Mouse (Mus musculus) embryonic facial prominence, embryonic 15.5 days (tissue): ENCODE measurements around the gene Wdr1. TPM values are rescaled to one million over a fixed set of nuclear protein-coding genes. Genes with fewer than 3 reads are reported as not detected.

Source experiments
- ATAC-seq: fragments of 200-750 bp; cut with Nextera tagmentation; 2 replicates; pipeline ENCODE4 v1.8.0; 2017; ENCODE audit warnings: low read depth, moderate TSS enrichment; ENCODE audit not compliant: insufficient number of reproducible peaks, low FRiP score, low TSS enrichment
- H3K27ac ChIP-seq: fragments of 300-500 bp; sonication (generic); replicated peaks from 2 replicates; pipeline ENCODE4 v1.5.1; 2015; ENCODE audit warnings: mild to moderate bottlenecking, inconsistent platforms
- H3K27me3 ChIP-seq: fragments of 300-500 bp; sonication (generic); 2 replicates; pipeline ENCODE4 v1.6.1; 2015; ENCODE audit warnings: inconsistent platforms
- H3K36me3 ChIP-seq: fragments of 300-500 bp; sonication (generic); 2 replicates; pipeline ENCODE4 v1.6.1; 2015; ENCODE audit warnings: mild to moderate bottlenecking, inconsistent platforms
- H3K4me1 ChIP-seq: fragments of 300-500 bp; sonication (generic); 2 replicates; pipeline ENCODE4 v1.6.1; 2015; ENCODE audit warnings: inconsistent platforms
- H3K4me2 ChIP-seq: fragments of 300-500 bp; sonication (generic); replicated peaks from 2 replicates; pipeline ENCODE4 v1.6.1; 2015; ENCODE audit warnings: mild to moderate bottlenecking, inconsistent platforms
- H3K4me3 ChIP-seq: fragments of 300-500 bp; sonication (generic); replicated peaks from 2 replicates; pipeline ENCODE4 v1.5.1; 2015; ENCODE audit warnings: mild to moderate bottlenecking, inconsistent platforms
- H3K9ac ChIP-seq: fragments of 300-500 bp; sonication (generic); 2 replicates; pipeline ENCODE4 v1.6.1; 2015; ENCODE audit warnings: inconsistent platforms
- H3K9me3 ChIP-seq: fragments of 300-500 bp; sonication (generic); replicated peaks from 2 replicates; pipeline ENCODE4 v1.6.1; 2016; ENCODE audit warnings: inconsistent platforms
- WGBS: fragments of 180-500 bp; shearing (Covaris S2); methylation state at CpG from one replicate; pipeline ENCODE4 v1.1.7; 2015; 5-methylcytosine and 5-hydroxymethylcytosine counted together
- polyA plus RNA-seq: library from polyadenylated mRNA; unstranded; fragments of >200 nt; fragmentation: Nextera tagmentation; extraction: Ambion mirVana; gene quantifications from 2 replicates; pipeline ENCODE4 v1.2.1, GENCODE M21; 2015

Wdr1 gene
- polyA plus RNA-seq, 1 experiment from 2014 or later, result 223 TPM

DNA sequence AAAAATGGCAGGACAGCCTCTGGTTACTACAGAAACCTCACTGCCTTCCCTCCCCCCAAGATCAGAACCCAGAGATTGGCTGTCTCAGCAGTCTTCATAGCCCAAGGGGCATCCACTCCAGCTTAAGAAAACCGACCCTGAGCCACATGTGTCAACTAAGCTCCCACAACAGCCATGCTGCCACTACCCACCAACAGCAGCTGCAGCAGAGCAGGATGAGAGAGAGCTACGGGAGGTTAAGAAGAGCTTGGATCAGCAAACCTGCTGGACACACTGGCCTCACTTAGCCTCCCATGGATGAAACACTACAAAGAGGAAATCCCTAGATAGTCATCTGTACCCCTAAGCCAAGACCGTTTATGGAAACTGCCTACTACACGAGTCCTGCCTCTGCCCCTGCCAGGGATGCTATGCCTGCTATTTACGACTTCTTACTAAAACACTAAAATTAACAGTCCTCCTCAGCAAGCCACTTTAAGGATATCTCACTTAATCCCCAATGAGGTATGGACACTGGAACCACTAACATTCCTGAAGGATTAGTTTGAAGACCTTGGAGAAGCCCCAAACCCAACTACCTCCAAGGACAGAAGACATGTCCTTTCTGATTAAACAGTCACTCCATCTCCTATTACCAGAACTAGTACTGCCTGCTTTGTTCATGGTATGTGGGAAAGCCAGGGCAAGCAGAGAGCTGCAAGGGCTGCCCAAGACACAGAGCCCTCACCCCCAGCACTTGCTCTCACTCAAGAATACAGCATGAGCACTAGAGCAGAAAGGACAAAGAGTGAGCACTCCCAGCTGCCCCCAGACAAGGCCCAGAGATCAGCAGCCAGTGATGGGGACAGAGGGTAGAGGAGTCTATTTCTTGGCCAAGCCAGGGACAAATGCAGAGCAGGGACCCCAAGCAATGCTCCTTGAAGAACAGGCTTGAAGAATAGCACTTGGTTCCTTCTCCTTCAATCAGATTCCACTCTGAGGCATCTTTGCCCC is 18.3 kb downstream of the Wdr1 start:
- Histone ChIP-seq H3K27me3 (no peaks in the 10 kb centered on the region), H3K4me1 (peaks cover 18% of the 10 kb centered on the region), H3K4me2 (no peak overlapping the region), H3K27ac (0 out of 2 replicates have a peak overlapping the region, but pooled peaks have one; percentile 28), H3K4me3 (no peak overlapping the region), H3K9ac (no peak overlapping the region), H3K36me3 (peaks cover 98% of the 10 kb centered on the region), H3K9me3 (no peaks in the 10 kb centered on the region)
- WGBS, result 52% methylated on average over 5 of the region's 5 CpGs
- 0 out of 2 replicates have a peak, but pooled peaks have one; percentile 6 for ATAC-seq

DNA sequence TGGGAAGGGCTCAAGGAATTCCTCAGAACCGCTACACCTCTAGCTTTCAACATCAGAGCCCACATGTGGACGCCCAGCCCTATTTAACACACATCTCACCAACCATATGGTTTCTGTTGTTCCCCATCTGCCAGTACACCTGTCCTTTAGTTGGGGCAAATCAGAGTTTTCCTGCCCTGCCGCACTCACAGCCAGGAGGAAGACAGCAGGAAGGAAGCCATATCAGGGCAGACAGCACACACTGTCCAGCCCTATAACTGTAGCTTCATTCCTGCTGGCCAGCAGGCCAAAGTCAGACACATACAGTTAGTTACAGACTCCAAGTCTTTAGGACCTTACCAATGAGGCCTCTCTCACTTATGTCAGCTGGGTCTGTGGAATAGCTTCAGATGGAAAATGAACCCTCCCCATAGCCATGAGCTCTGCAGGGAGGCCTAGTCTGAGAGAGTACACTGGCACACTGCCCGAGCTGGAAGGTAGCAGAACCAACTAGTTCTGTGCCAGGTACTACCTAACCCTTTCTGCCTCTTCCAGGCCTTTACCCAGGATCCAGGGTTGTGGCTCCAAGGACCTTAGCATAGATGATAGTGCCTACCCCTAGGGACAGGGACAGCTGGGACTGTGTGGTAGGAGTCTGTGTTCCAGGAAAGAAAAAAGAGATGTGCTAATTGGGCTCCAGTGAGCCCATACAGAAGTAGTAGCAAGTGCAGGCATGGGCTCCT is 19.4 kb downstream of the Wdr1 start:
- H3K27ac ChIP-seq, result no peak overlapping the region
- H3K9me3 ChIP-seq, result no peaks in the 10 kb centered on the region
- ATAC-seq, result no peak
- no peak overlapping the region for H3K9ac ChIP-seq
- H3K4me3 ChIP-seq, result no peak overlapping the region
- peaks cover 100% of the 10 kb centered on the region for H3K36me3 ChIP-seq
- WGBS, result 83% methylated on average over 4 of the region's 4 CpGs
- no peaks in the 10 kb centered on the region for H3K27me3 ChIP-seq
- H3K4me1 ChIP-seq, result peaks cover 8% of the 10 kb centered on the region; the same call in 1 of the 2 replicates
- no peak overlapping the region for H3K4me2 ChIP-seq

DNA sequence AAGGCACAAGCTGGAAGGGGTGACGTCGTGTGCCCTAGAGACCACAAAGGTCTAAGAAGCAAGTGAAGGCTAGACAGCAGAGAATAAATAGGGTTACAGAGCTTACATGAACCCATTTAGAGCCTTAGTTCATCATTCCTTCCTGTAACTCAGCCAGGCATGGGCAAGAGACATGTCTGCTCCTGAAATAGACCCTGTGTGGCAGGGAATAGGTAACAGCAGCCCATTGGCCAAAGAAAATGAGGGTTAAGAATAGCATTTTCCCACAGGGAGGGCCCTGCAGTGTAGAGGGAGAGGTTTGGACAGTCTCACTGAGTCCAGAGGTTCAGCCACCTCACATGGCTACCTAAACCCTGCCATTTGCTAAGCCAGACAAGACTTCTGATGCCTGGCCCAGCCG is 21.3 kb downstream of the Wdr1 start:
- Histone ChIP-seq H3K4me2 (no peak overlapping the region), H3K4me3 (no peak overlapping the region), H3K27ac (no peak overlapping the region), H3K36me3 (peaks cover 100% of the 10 kb centered on the region), H3K27me3 (no peaks in the 10 kb centered on the region), H3K9me3 (no peaks in the 10 kb centered on the region), H3K9ac (no peak overlapping the region), H3K4me1 (peaks cover 7% of the 10 kb centered on the region; the same call in 1 of the 2 replicates)
- whole genome bisulfite sequencing, result 88% methylated on average over 3 of the region's 3 CpGs
- no peak for ATAC-seq

DNA sequence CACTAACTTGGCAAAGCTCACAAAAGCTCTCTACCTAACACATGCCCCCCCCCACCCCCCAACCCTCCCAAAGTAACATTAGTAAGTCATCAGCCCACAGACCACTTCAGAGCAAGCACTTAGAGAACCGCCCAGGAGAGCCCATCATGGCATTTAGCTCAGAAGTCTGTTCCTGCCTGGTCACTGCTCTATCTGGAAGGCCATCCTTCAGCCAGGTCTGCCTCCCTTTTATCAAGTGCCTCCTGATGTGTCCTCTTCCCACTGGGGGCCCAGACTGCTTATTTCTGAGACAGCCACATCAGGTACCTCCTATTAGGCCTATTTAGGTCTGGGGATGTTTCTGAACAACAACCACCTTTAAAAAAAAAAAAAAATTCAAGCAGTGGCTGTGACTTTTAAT is 22.1 kb downstream of the Wdr1 start:
- 67% methylated on average over 1 of the region's 1 CpGs for WGBS
- H3K27ac ChIP-seq, result no peak overlapping the region
- H3K27me3 ChIP-seq, result no peaks in the 10 kb centered on the region
- H3K9me3 ChIP-seq, result no peaks in the 10 kb centered on the region
- H3K4me2 ChIP-seq, result no peak overlapping the region
- no peak for ATAC-seq
- H3K4me3 ChIP-seq, result no peak overlapping the region
- H3K36me3 ChIP-seq, result peaks cover 100% of the 10 kb centered on the region
- H3K4me1 ChIP-seq, result peaks cover 7% of the 10 kb centered on the region; the same call in 1 of the 2 replicates
- H3K9ac ChIP-seq, result no peak overlapping the region

DNA sequence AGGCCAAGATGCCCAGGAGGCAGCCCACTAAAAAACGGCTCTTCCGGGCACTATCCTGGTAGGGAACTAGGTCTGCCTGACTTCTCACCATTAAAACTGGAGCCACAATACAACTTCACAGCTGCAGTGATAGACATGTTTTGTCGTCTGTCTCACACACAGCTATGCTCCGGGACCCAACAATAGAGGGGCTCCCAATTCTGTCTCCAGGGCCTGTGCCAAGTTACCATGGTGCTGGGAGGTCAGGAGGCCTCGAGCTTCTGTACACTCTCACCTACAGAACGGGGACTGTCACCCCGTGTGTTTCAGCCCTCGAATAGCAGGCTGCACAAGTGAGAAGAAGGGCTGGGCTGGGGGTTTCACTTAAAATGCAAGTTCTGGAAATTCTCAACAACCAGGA is 24.5 kb downstream of the Wdr1 start:
- no peaks in the 10 kb centered on the region for H3K4me1 ChIP-seq
- no peaks in the 10 kb centered on the region for H3K9me3 ChIP-seq
- peaks cover 100% of the 10 kb centered on the region for H3K36me3 ChIP-seq
- WGBS, result 88% methylated on average over 8 of the region's 8 CpGs
- no peak overlapping the region for H3K4me3 ChIP-seq
- no peaks in the 10 kb centered on the region for H3K27me3 ChIP-seq
- no peak overlapping the region for H3K4me2 ChIP-seq
- no peak overlapping the region for H3K9ac ChIP-seq
- ATAC-seq, result no peak
- H3K27ac ChIP-seq, result no peak overlapping the region

DNA sequence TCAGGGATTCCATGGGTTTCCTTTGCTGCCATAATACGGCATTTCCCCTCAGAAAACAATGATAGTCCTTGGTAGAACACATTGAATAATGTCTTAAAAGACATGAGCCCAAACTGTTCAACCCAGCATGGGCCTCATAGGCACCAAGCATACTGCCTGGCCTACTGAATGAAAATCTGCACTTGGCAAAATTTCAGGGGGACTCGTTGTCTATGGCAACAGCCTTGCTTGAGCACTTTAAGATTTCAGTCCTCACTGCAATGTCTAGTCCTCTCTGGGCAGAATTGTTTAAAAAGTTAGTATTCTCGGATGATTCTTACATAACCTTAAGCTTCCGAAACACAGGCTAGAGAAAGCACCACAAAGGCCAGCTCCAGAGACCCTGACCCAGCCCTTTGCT is 25.2 kb downstream of the Wdr1 start:
- Histone ChIP-seq H3K27me3 (no peaks in the 10 kb centered on the region), H3K4me1 (no peaks in the 10 kb centered on the region), H3K27ac (no peak overlapping the region), H3K9me3 (no peaks in the 10 kb centered on the region), H3K4me3 (no peak overlapping the region), H3K4me2 (no peak overlapping the region), H3K36me3 (peaks cover 99% of the 10 kb centered on the region), H3K9ac (no peak overlapping the region)
- ATAC-seq, result no peak
- WGBS, result 88% methylated on average over 4 of the region's 4 CpGs

DNA sequence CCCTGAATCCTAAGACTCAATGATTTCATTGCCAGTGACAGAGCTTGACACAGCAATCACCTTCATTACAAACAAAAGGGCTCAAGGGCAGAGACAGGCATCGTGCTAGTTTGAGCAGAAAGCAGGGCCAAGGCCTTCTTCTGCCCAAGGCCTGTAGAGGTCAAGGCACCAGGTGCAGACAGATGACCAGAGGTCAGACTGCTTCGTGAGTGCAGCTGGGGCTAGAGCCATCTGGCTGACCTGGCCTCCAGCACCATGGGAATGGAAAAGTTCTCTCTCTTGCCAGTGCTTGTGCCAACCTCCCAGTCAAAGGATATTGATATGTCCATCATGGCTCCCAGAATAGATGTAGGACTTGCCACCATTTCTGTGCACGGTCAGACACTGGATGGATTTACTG is 26.2 kb downstream of the Wdr1 start:
- H3K27ac ChIP-seq, result no peak overlapping the region
- no peak overlapping the region for H3K9ac ChIP-seq
- no peaks in the 10 kb centered on the region for H3K4me1 ChIP-seq
- no peak for ATAC-seq
- peaks cover 99% of the 10 kb centered on the region for H3K36me3 ChIP-seq
- no peaks in the 10 kb centered on the region for H3K9me3 ChIP-seq
- 82% methylated on average over 3 of the region's 3 CpGs for WGBS
- H3K4me3 ChIP-seq, result no peak overlapping the region
- no peaks in the 10 kb centered on the region for H3K27me3 ChIP-seq
- no peak overlapping the region for H3K4me2 ChIP-seq

DNA sequence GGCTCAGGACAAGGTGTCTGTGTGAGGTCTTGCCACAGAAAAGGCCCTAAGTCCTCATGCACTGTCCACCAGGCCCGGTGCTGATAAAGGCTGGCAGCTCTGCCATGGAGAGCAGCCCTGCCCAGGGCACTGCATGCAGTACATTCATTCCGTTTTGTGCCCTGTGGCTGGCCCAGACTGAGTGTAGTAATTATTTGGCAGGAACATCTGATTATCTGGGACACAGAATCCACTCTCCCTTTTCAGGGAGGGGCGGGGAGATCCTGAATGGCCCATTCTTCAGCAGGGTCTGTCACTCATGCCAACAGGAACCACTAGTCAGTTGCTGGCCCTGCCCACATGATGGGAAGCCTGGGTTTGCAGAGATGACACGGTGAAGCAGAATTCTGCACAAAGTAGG is 30.9 kb downstream of the Wdr1 start:
- H3K27me3 ChIP-seq, result no peaks in the 10 kb centered on the region
- no peak for ATAC-seq
- peaks cover 98% of the 10 kb centered on the region for H3K36me3 ChIP-seq
- H3K4me2 ChIP-seq, result no peak overlapping the region
- H3K9me3 ChIP-seq, result no peaks in the 10 kb centered on the region
- H3K4me3 ChIP-seq, result no peak overlapping the region
- 83% methylated on average over 4 of the region's 4 CpGs for WGBS
- no peaks in the 10 kb centered on the region for H3K4me1 ChIP-seq
- no peak overlapping the region for H3K27ac ChIP-seq
- no peak overlapping the region for H3K9ac ChIP-seq

DNA sequence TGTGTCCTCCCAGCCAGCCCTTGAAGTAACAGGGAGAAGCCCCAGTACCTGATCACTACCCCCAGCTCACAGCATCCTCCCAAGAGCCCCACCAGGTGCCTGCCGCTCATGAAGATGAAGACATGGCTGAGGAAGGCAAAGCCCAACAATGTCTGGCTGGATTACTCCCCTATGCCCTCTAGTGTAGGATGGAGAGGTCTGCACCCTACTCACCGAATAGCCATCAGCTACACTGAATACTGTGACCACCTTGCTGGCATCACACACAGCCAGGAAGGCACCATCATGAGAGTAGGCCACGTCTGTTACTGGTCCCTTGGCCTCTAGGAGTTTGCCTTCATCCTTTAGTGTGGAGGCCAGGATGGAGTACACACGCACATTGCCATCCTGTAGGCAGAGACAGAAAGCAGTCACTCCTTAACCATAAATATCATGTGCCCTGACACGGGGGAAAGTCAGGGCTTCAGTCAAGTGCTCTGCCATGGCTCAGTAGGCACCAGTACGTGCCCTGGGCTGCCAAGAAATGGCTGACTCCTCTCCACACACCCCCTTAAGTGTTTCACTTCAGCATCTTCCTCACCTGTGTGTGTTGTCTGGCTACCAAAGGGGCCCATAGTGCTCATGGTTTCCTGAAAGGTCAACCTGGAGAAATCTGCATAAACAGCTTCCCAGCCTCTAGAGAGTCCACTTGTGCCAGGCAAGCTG is 33.1 kb downstream of the Wdr1 start:
- Histone ChIP-seq H3K4me3 (no peak overlapping the region), H3K9me3 (no peaks in the 10 kb centered on the region), H3K4me1 (no peaks in the 10 kb centered on the region), H3K36me3 (peaks cover 94% of the 10 kb centered on the region), H3K9ac (no peak overlapping the region), H3K27me3 (no peaks in the 10 kb centered on the region), H3K4me2 (no peak overlapping the region), H3K27ac (no peak overlapping the region)
- no peak for ATAC-seq
- 70% methylated on average over 6 of the region's 6 CpGs for WGBS

DNA sequence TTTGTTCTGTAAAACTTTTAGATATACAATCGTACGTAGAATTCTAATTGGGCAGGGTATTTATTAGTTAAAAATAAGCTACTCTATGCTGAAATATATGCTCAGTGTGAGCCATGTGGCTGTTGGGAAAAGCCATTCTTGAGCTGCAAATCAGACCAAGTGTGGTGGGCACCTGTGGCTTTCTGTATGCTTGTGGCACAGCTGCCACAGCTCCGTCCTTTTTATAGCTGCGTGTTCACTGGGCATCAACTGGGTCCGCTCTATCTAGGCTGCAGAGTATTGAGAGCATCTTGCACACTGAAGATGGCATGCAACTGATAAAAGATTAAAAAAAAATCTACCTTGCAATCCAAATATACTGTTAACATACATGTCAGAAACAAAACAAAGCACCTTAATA is 40.0 kb downstream of the Wdr1 start:
- H3K27ac ChIP-seq, result no peak overlapping the region
- no peak overlapping the region for H3K4me3 ChIP-seq
- no peak overlapping the region for H3K4me2 ChIP-seq
- no peak for ATAC-seq
- H3K9ac ChIP-seq, result no peak overlapping the region
- H3K36me3 ChIP-seq, result peaks cover 28% of the 10 kb centered on the region
- H3K9me3 ChIP-seq, result no peaks in the 10 kb centered on the region
- WGBS, result 89% methylated on average over 5 of the region's 5 CpGs
- no peaks in the 10 kb centered on the region for H3K4me1 ChIP-seq
- no peaks in the 10 kb centered on the region for H3K27me3 ChIP-seq

DNA sequence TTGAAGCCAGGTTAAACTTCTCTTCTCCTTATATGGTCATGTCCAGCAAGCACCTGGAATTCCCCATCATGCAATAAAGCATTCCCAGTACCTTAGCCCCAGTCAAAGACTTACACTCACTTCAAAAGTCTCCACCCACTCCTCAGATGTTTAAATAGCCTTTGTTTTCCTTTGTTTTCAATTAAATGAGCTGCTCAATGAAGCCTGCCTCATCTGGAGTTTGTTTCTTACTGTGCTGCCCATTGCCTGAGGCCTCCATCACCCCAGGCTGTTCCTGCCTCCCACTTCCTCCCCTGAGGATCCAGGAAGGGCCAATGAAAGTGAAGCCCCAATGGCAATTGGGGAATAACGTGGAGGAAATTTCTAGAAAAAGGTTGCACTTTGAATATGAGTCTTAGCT is 42.2 kb downstream of the Wdr1 start:
- no peak overlapping the region for H3K4me3 ChIP-seq
- no peaks in the 10 kb centered on the region for H3K27me3 ChIP-seq
- 35% methylated on average over 1 of the region's 1 CpGs for WGBS
- no peak for ATAC-seq
- peaks cover 8% of the 10 kb centered on the region for H3K36me3 ChIP-seq
- H3K4me1 ChIP-seq, result no peaks in the 10 kb centered on the region
- no peak overlapping the region for H3K9ac ChIP-seq
- no peaks in the 10 kb centered on the region for H3K9me3 ChIP-seq
- no peak overlapping the region for H3K4me2 ChIP-seq
- H3K27ac ChIP-seq, result no peak overlapping the region
